Mouse (Mus musculus) layer of hippocampus, adult 2 months (tissue): Measurements from ENCODE around the gene Susd6. TPM values are rescaled to one million over a fixed set of nuclear protein-coding genes. Genes with fewer than 3 reads are reported as not detected.
A peak's percentile ranks its signal among the peaks of the same experiment; 100 is the strongest.
"Not testable (repeated sequence)": the region's sequence is repeated elsewhere in the genome, so short reads cannot be mapped to it uniquely, and the experiment has no call there.

ENCODE experiments used
- DNase-seq, 2 experiments: peaks; one replicate each; pipeline ENCODE4 v3.0.0; 2022; ENCODE audit warnings: low spot score in 2 of 2
- H3K27ac ChIP-seq: fragments of 200-600 bp; 2 replicates; pipeline ENCODE4 v1.8.1; 2022
- H3K4me3 ChIP-seq: fragments of 200-600 bp; 2 replicates; pipeline ENCODE4 v1.8.1; 2022; ENCODE audit warnings: mild to moderate bottlenecking
- CTCF ChIP-seq: fragments of 200-600 bp; conservative IDR thresholded peaks from 2 replicates; pipeline ENCODE4 v1.8.1; 2022; ENCODE audit warnings: antibody characterized with exemption, mild to moderate bottlenecking, moderate library complexity
- total RNA-seq, 2 experiments: library from RNA; stranded (reverse); gene quantifications; 2 replicates each; pipeline ENCODE4 v1.2.3; 2021

Susd6 gene
- total RNA-seq, 2 experiments from 2014 or later: 71.6 to 72.1 TPM

- no peak for DNase-seq
- no peak for TF ChIP-seq CTCF
Observed at GRCm38 (mm10) chr12:80807451-80808085, 17.3 kb downstream of the Susd6 start.

GRCm38 (mm10) chr12:80810005-80810404, 19.7 kb downstream of the Susd6 start:
- TF ChIP-seq CTCF: no peak
- no peak for DNase-seq

More at GRCm38 (mm10) chr12:80807451-80808085, 17.3 kb downstream of the Susd6 start:
- Histone ChIP-seq H3K4me3 (no peak overlapping the region), H3K27ac (peak overlapping the region; percentile 79; the same call in 1 of the 2 replicates)

GRCm38 (mm10) chr12:80811646-80812509, 21.6 kb downstream of the Susd6 start:
- peak overlapping the region; percentile 91 for H3K27ac ChIP-seq
- TF ChIP-seq CTCF: no peak
- H3K4me3 ChIP-seq: no peak overlapping the region
- DNase-seq: no peak

More at GRCm38 (mm10) chr12:80810005-80810404, 19.7 kb downstream of the Susd6 start:
- Histone ChIP-seq H3K4me3 (no peak overlapping the region), H3K27ac (peak overlapping the region; percentile 79)

- no peak for TF ChIP-seq CTCF
- H3K27ac ChIP-seq: peak overlapping the region; percentile 91
- no peak overlapping the region for H3K4me3 ChIP-seq
- DNase-seq: no peak
Observed at GRCm38 (mm10) chr12:80812510-80812820, 22.2 kb downstream of the Susd6 start.

GRCm38 (mm10) chr12:80813456-80813855, 23.1 kb downstream of the Susd6 start:
- no peak for TF ChIP-seq CTCF
- H3K4me3 ChIP-seq: no peak overlapping the region
- DNase-seq: no peak
- peak overlapping the region; percentile 68 for H3K27ac ChIP-seq

- peak overlapping the region; percentile 68 for H3K27ac ChIP-seq
- no peak for DNase-seq
- H3K4me3 ChIP-seq: no peak overlapping the region
- no peak for TF ChIP-seq CTCF
Observed at GRCm38 (mm10) chr12:80813872-80814271, 23.6 kb downstream of the Susd6 start.

GRCm38 (mm10) chr12:80814529-80814928, 24.2 kb downstream of the Susd6 start:
- peak overlapping the region; percentile 69 for H3K27ac ChIP-seq
- no peak overlapping the region for H3K4me3 ChIP-seq
- TF ChIP-seq CTCF: no peak
- DNase-seq: no peak

- DNase-seq: no peak
- Histone ChIP-seq H3K4me3 (no peak overlapping the region), H3K27ac (peak overlapping the region; percentile 85)
- no peak for TF ChIP-seq CTCF
Observed at GRCm38 (mm10) chr12:80815298-80815697, 25.0 kb downstream of the Susd6 start.

- Histone ChIP-seq H3K27ac (peak overlapping the region; percentile 85), H3K4me3 (no peak overlapping the region)
- DNase-seq: no peak
- no peak for TF ChIP-seq CTCF
Observed at GRCm38 (mm10) chr12:80815893-80816292, 25.6 kb downstream of the Susd6 start.

GRCm38 (mm10) chr12:80816380-80817086, 26.2 kb downstream of the Susd6 start:
- no peak for TF ChIP-seq CTCF
- H3K4me3 ChIP-seq: no peak overlapping the region
- DNase-seq: no peak
- peak overlapping the region; percentile 85 for H3K27ac ChIP-seq

- Histone ChIP-seq H3K4me3 (no peak overlapping the region), H3K27ac (peak overlapping the region; percentile 85)
- TF ChIP-seq CTCF: no peak
- DNase-seq: no peak
Observed at GRCm38 (mm10) chr12:80817697-80818235, 27.5 kb downstream of the Susd6 start.

GRCm38 (mm10) chr12:80819020-80819419, 28.7 kb downstream of the Susd6 start:
- peak overlapping the region; percentile 85 for H3K27ac ChIP-seq
- H3K4me3 ChIP-seq, DNase-seq: not testable (repeated sequence)

- peak overlapping the region; percentile 85 for H3K27ac ChIP-seq
Observed at GRCm38 (mm10) chr12:80821312-80822007, 31.1 kb downstream of the Susd6 start.

More at GRCm38 (mm10) chr12:80821312-80822007, 31.1 kb downstream of the Susd6 start:
- H3K4me3 ChIP-seq: no peak overlapping the region
- DNase-seq: no peak
- no peak for TF ChIP-seq CTCF
